Mouse (Mus musculus) B cell, adult 2 months (primary cell): ENCODE measurements at regions not wholly inside any gene's neighbourhood (a gene's known extent, or its start where the extent isn't known, plus 50 kb on each side); places are given as distances from the start of the nearest gene placed in this dataset.

Source experiments
- DNase-seq, 2 experiments: peaks; one replicate each; pipeline ENCODE4 v3.0.0; 2022

DNA sequence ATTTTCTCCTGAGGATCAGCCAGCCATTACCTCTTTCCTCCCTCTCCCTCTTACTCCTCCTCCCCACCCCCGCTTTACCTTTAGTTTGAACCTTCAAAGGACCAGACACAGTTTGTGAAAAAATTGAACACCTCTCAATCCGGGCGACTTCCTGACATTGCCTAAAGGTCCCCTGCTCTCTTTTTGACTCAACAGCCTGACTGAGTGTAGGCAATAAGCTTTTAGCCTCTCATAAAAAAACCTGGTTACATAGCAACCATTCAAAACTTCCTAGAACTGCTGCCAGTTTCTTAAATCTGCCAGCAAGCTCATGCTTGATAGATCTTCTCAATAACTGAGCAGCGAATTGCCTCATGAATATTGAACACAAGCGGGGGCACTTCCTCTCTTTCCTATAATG lies 71.7 kb downstream of the Zfp945 start:
- no peak for DNase-seq

DNA sequence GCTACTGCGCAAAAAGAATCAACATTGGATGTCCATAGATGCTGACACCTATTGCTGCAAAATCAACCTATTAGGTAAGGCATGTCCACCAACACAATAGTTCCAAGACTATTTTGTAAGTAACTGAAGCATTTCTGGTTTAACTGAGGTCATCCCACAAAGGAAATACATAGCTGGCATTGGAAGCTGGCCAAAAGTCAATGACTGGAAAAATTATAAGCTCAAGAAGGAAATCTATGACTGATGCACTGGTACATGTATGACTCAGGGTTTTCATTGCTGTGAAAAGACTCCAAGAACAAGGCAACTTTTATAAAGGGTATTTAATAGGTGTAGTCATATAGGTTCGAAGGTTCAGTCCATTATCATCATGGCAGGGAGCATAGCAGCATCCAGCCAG lies 82.5 kb downstream of the Zfp945 start:
- DNase-seq = no peak

DNA sequence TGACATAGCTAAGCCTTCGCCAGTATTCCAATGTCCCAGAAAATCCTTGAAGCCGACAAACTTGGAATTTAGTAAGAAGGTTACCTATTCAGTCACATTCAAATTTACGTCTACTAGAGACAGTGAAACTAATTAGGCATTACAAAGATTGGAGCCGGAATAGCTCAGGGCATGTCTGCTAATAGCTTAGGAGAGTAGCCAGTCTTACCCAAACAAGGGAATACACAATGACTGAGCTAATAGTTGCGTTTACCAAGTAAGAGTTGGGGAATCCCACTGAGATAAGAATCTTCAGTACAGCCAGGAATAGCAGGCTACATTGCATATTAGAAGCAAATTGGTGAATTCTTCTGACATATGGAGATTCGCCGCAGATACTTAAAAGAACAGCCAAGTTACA lies 121.2 kb downstream of the Zfp945 start:
- DNase-seq = no peak

DNA sequence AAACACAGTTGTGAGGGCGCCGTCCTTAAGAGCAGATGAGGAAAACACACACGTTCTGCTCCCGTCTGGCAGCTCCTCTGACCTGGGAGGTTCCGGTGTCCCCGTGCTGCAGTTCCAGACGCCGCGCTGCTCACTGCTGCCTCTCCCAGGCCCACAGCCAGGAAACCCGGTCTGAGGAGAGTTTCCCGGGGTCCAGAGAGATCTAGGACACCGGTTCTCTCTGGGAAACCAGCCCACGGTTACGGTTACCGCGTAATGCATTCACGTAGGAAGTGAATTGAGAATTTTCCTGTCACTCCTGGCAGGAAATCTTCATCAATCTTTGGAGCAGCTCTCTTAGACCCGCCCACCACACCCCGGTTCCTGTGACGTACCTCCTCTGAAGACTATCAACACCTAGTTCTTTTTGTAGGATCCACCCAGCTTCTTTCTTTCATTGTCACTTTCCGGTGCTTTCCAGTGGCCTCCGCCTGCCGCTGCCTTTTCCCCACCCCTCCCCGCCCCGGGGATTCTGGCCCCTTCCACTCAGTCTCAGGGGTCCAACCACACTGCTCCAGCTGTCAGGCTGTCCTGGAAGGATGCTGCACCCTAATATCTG lies 127.3 kb downstream of the Zfp945 start:
- peak; percentile 37 to 41 for DNase-seq

DNA sequence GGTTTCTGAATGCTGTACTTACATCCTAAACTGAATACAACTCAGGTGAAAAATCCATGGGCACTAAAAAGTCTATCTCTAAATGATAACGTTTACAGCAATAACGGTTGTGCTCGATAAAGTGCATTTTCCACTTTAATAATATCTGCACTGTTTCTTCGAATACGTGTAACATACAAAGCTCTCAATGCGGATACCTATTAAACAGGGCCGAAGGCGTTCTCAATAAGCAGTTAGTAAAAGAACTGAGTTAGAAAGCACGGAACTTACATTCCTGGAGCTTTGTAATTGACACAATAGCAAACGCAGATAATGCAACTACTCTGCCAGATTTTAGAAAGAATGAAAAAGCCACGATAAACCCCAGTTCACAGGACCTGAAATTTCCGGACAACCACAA lies 127.8 kb downstream of the Zfp945 start:
- DNase-seq = no peak

- DNase-seq = no peak
Observed at GRCm38 (mm10) chr17:22736360-22736759, 130.6 kb downstream of the Zfp945 start.
